Mouse (Mus musculus) midbrain, embryonic 16.5 days (tissue): ENCODE results near the gene Map4k4. TPM values are rescaled to one million over a fixed set of nuclear protein-coding genes. Genes with fewer than 3 reads are reported as not detected.

ENCODE experiments used
- ATAC-seq: fragments of 200-750 bp; cut with Nextera tagmentation; 2 replicates; pipeline ENCODE4 v1.8.0; 2017; ENCODE audit warnings: moderate TSS enrichment
- H3K27ac ChIP-seq: fragments of 300-500 bp; sonication (generic); 2 replicates; pipeline ENCODE4 v1.5.1; 2014; ENCODE audit warnings: mild to moderate bottlenecking, low read length, mixed read lengths
- H3K27me3 ChIP-seq: fragments of 300-500 bp; sonication (generic); 2 replicates; pipeline ENCODE4 v1.6.1; 2014; ENCODE audit warnings: low read depth, low read length, mixed read lengths; ENCODE audit not compliant: control insufficient read depth, insufficient read depth
- H3K36me3 ChIP-seq: fragments of 300-500 bp; sonication (generic); 2 replicates; pipeline ENCODE4 v1.6.1; 2014; ENCODE audit warnings: mild to moderate bottlenecking, low read length, moderate library complexity, mixed read lengths; ENCODE audit not compliant: control insufficient read depth, insufficient read depth
- H3K4me1 ChIP-seq: fragments of 300-500 bp; sonication (generic); 2 replicates; pipeline ENCODE4 v1.6.1; 2014; ENCODE audit warnings: mild to moderate bottlenecking, low read length, mixed read lengths; ENCODE audit not compliant: control insufficient read depth, insufficient read depth
- H3K4me2 ChIP-seq: fragments of 300-500 bp; sonication (generic); 2 replicates; pipeline ENCODE4 v1.6.1; 2014; ENCODE audit warnings: mild to moderate bottlenecking, low read length, mixed read lengths
- H3K4me3 ChIP-seq: fragments of 300-500 bp; sonication (generic); 2 replicates; pipeline ENCODE4 v1.5.1; 2014; ENCODE audit warnings: low read depth, mild to moderate bottlenecking, low read length, moderate library complexity, mixed read lengths
- H3K9ac ChIP-seq: fragments of 300-500 bp; sonication (generic); 2 replicates; pipeline ENCODE4 v1.6.1; 2014; ENCODE audit warnings: low read depth, low read length, mixed read lengths
- H3K9me3 ChIP-seq: fragments of 300-500 bp; sonication (generic); replicated peaks from 2 replicates; pipeline ENCODE4 v1.6.1; 2014; ENCODE audit warnings: mild to moderate bottlenecking, low read length, mixed read lengths; ENCODE audit not compliant: control insufficient read depth, poor library complexity, severe bottlenecking
- whole genome bisulfite sequencing: fragments of 180-500 bp; shearing (Covaris S2); extraction: QIAGEN DNeasy Blood & Tissue Kit; methylation state at CpG from one replicate; pipeline ENCODE4 v1.1.7; 2014; 5-methylcytosine and 5-hydroxymethylcytosine counted together
- polyA plus RNA-seq: library from polyadenylated mRNA; unstranded; fragments of >200 nt; fragmentation: Nextera tagmentation; extraction: Ambion mirVana; gene quantifications from 2 replicates; pipeline ENCODE4 v1.2.1, GENCODE M21; 2015

Gene Map4k4
- polyA plus RNA-seq, 1 experiment from 2014 or later = 31.4 TPM

DNA sequence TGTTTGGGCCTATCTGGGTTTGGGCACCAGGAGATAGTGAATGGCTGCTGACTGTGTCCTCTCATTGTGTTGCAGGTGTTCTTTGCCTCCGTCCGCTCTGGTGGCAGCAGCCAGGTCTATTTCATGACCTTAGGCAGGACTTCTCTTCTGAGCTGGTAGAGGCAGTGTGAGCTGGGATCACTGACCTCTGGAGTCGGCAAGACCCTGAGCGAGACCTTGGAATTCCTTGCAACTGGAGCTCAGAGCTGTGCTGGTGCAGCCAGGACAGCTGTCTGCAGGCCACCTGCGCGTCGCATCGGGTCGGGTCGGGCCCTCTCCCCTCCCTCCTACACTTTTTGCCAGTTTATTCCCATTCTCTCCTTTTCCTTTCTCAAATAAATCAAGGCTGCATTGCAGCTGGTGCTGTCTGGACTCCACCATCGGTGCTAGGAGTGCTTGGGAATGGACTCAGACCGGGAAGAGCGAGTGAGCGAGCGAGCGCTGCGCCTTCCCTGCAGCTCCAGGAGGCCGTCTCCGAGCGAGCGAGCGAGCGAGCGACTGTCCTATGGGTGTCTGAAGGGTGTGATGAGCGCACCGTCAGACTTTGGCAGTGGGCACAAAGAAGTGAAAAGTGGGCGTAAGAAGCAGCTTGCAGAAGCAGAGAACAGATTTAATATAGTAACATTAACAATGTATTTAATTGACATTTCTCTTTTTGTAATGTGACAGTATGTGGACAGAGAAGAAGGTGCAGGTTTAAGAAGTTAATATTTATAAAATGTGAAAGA is 124.0 kb downstream of the Map4k4 start:
- ATAC-seq = no peak
- Histone ChIP-seq H3K4me1 (no peaks in the 10 kb centered on the region), H3K4me2 (no peak overlapping the region), H3K4me3 (no peak overlapping the region), H3K27me3 (no peaks in the 10 kb centered on the region), H3K9ac (no peak overlapping the region), H3K36me3 (peaks cover 38% of the 10 kb centered on the region), H3K27ac (no peak overlapping the region), H3K9me3 (no peaks in the 10 kb centered on the region)
- 95% methylated on average over 27 of the region's 27 CpGs for WGBS

GRCm38 (mm10) chr1:40025416-40025815 is 124.7 kb downstream of the Map4k4 start:
- no peak overlapping the region for H3K4me3 ChIP-seq
- H3K9me3 ChIP-seq = no peaks in the 10 kb centered on the region
- H3K9ac ChIP-seq = no peak overlapping the region
- H3K27ac ChIP-seq = no peak overlapping the region
- H3K4me2 ChIP-seq = no peak overlapping the region
- peaks cover 32% of the 10 kb centered on the region for H3K36me3 ChIP-seq
- no peaks in the 10 kb centered on the region for H3K4me1 ChIP-seq
- no peak for ATAC-seq
- 90% methylated on average over 5 of the region's 5 CpGs for WGBS
- H3K27me3 ChIP-seq = no peaks in the 10 kb centered on the region

GRCm38 (mm10) chr1:40027116-40027620 is 126.5 kb downstream of the Map4k4 start:
- no peak for ATAC-seq
- H3K36me3 ChIP-seq = peaks cover 29% of the 10 kb centered on the region
- WGBS = 86% methylated on average over 7 of the region's 7 CpGs
- no peak overlapping the region for H3K4me3 ChIP-seq
- H3K27ac ChIP-seq = no peak overlapping the region
- H3K27me3 ChIP-seq = no peaks in the 10 kb centered on the region
- H3K9ac ChIP-seq = no peak overlapping the region
- H3K4me1 ChIP-seq = no peaks in the 10 kb centered on the region
- no peaks in the 10 kb centered on the region for H3K9me3 ChIP-seq
- no peak overlapping the region for H3K4me2 ChIP-seq

DNA sequence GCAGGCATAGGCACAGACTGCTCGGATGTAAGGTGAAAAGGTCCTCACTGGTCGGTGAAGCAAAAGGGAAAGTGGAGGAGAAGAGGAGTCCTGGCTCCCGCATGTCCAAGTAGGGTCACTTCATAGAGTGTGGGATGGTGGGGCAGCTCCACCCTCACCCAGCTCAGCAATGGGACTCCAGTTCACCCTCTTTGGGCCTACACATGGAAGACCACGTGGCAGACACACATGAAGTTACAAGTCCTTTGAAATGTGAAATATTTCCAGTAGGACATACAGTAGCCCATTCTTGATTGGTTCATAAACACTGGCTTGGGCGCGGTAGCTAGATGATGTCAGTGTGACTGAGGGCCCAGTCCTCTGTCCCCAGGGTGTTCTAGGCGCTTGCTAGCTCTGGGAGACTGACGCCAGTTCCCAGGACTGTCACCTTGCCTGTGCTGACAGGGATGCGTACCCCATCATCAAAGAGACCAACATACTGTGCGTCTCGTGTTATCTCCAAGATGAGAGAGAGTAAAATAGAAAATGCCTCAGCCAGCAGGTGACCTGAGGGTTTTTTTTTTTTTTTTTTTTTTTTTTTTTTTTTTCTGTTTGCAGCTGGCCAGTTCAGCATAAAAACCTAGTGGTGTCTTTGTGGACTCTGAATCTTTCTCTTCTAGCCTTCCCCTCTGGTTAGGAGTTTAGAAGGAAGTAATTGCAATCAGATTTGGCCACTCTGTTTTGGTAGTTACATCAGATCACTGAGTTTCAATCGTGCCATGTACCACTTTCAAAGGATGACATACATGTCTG is 127.7 kb downstream of the Map4k4 start:
- H3K9ac ChIP-seq = no peak overlapping the region
- no peak overlapping the region for H3K4me2 ChIP-seq
- no peak overlapping the region for H3K4me3 ChIP-seq
- WGBS = 77% methylated on average over 12 of the region's 12 CpGs
- ATAC-seq = peak; percentile 57
- no peaks in the 10 kb centered on the region for H3K27me3 ChIP-seq
- H3K9me3 ChIP-seq = no peaks in the 10 kb centered on the region
- H3K4me1 ChIP-seq = no peaks in the 10 kb centered on the region
- H3K27ac ChIP-seq = no peak overlapping the region
- peaks cover 20% of the 10 kb centered on the region for H3K36me3 ChIP-seq

DNA sequence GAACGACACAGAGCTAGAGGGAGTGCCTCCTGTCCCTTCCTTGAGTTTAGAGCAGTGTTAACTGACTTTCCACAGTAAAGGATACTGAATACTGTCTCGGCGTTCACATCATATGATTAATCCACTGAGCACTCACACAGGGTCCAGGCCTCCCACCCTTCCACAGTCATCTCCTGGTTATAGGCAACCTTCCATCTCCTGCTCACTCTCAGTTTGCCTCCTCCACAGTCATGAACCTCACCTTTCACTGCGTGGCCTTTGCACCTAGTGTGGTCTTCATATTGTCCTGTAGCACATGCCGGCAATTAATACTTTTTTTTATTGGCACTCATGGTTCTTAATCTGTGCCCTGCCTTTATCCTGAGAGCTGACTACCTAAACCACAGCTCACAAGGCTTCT is 128.9 kb downstream of the Map4k4 start:
- H3K4me2 ChIP-seq = no peak overlapping the region

DNA sequence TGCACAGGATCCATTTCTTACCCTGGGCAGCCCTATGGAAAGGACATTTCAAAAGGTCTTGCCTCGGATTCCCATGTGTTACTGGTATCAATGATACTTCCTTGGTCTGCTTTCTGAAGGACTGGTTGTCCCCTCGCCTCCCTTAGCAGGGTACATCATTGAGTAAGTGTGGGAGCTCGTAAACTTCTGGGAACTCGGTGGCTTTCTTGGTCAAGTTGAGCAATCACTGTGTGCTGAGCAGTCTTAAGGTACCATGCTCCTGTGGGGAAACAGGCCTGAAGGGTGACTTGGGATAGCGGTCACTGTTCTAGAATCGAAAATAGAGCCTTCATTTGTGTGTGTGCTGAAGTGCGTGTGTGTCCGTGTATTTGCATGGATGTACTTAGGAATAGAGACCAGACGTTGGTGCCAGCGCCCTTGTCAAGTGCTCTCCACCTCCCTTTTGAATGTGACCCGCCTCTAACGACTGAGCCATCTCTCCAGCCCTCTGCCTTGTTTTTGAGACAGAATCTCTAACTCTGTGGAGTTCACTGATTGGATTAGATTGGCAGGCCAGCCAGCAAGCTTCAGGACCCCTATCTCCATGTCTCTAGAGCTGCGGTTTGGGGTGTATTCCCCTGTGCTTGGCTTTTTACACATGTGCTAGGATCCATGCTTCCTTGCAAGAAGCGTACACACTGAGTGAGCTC is 129.7 kb downstream of the Map4k4 start:
- Histone ChIP-seq H3K4me1 (no peaks in the 10 kb centered on the region), H3K4me2 (no peak overlapping the region), H3K9ac (no peak overlapping the region), H3K27ac (no peak overlapping the region), H3K9me3 (no peaks in the 10 kb centered on the region), H3K27me3 (no peaks in the 10 kb centered on the region), H3K4me3 (no peak overlapping the region), H3K36me3 (peaks cover 6% of the 10 kb centered on the region; the same call in 1 of the 2 replicates)
- 90% methylated on average over 14 of the region's 14 CpGs for WGBS
- no peak for ATAC-seq

More for the DNA sequence above, 128.9 kb downstream of the Map4k4 start:
- no peaks in the 10 kb centered on the region for H3K4me1 ChIP-seq
- ATAC-seq = no peak
- H3K9ac ChIP-seq = no peak overlapping the region
- no peaks in the 10 kb centered on the region for H3K9me3 ChIP-seq
- 91% methylated on average over 5 of the region's 5 CpGs for WGBS
- H3K4me3 ChIP-seq = no peak overlapping the region
- H3K27ac ChIP-seq = no peak overlapping the region
- H3K27me3 ChIP-seq = no peaks in the 10 kb centered on the region
- peaks cover 10% of the 10 kb centered on the region for H3K36me3 ChIP-seq

- no peaks in the 10 kb centered on the region for H3K4me1 ChIP-seq
- no peak overlapping the region for H3K4me2 ChIP-seq
- ATAC-seq = no peak
- WGBS = 96% methylated on average over 8 of the region's 8 CpGs
- H3K4me3 ChIP-seq = no peak overlapping the region
- no peaks in the 10 kb centered on the region for H3K27me3 ChIP-seq
- H3K9ac ChIP-seq = no peak overlapping the region
- H3K9me3 ChIP-seq = no peaks in the 10 kb centered on the region
- peaks cover 6% of the 10 kb centered on the region; the same call in 1 of the 2 replicates for H3K36me3 ChIP-seq
- no peak overlapping the region for H3K27ac ChIP-seq
These were observed 130.3 kb downstream of the Map4k4 start for GRCm38 (mm10) chr1:40030976-40031356.

DNA sequence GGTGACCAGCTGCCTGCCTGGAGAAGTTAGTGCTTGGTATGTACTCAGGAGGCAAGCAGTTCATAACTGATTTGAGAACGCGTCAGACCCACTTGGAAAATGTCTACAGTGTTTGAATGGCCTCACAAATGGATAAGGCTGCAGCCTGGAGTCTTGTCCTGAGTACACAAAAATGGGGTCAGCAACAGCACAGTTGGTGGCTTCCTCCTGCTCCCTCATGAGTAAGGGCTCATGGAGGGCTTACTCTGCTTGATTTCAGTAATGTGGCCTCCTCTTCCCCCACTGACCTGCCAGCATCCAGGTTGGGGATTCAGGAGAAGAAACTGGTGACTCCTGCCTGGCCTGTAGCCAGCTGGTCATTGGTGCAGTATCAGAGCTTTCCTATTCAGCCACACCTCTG is 130.9 kb downstream of the Map4k4 start:
- no peak overlapping the region for H3K4me2 ChIP-seq
- no peaks in the 10 kb centered on the region for H3K27me3 ChIP-seq
- peaks cover 2% of the 10 kb centered on the region; the same call in 1 of the 2 replicates for H3K36me3 ChIP-seq
- ATAC-seq = no peak
- H3K9me3 ChIP-seq = no peaks in the 10 kb centered on the region
- WGBS = 98% methylated on average over 2 of the region's 2 CpGs
- no peaks in the 10 kb centered on the region for H3K4me1 ChIP-seq
- H3K27ac ChIP-seq = no peak overlapping the region
- H3K9ac ChIP-seq = no peak overlapping the region
- H3K4me3 ChIP-seq = no peak overlapping the region
